Mouse (Mus musculus): Measurements from ENCODE around the gene Fap. TPM values are rescaled to one million over a fixed set of nuclear protein-coding genes. Genes with fewer than 3 reads are reported as not detected.

Gene Fap
- 0.25 and 2.0 TPM in 2 replicates for total RNA-seq (2015)
- 0.21 and 0.30 TPM in 2 replicates for total RNA-seq (2017)

DNA sequence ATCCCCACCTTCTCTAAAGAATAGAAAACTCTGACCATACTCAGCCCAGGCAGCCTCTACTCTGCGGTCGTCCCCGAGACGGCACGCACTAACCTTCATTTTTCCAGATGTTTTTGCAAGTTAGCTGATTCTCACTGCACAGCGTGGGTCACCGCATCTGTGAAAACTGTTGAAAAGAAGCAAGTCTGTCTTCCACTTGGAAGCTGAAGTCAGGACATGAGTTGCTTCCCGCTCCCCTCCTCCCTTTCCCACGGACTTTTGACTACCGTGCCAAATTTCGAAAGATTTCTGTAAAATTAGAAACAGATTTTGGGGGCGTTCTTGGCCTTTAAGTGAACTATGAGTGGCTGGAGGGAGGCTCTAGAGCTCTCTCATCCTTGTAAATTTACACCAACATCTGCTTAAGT lies at the start of gene Fap:
TSS of gene Fap (minus strand) at position 323 of the 407 bp plus-strand sequence.
- ATAC-seq (replicated peaks; ENCODE audit: poor library complexity): 0 out of 2 replicates have a peak, but pooled peaks have one; percentile 1

DNA sequence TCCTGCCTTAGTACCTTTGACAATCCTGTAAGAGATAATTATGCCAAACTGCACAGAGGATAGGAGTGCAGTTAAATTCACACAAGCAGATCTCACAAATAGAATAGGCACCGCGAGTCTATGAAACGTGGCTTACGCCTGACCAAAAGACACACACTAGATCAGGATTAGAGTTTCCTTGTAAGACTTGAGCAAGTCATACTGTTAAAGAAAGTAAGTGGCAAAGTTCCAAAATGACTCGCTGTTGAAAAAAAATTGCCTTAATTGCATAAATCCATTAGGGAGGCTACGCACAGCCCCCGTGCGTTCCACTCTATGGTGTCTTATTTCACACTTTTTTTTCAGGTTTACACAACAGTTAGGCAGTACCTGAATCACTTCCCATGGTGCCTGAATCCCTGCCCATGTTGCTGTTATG lies 49.2 kb upstream of the Fap start:
- 0 out of 2 replicates have a peak, but pooled peaks have one; percentile 4 for ATAC-seq (replicated peaks; ENCODE audit: poor library complexity)

DNA sequence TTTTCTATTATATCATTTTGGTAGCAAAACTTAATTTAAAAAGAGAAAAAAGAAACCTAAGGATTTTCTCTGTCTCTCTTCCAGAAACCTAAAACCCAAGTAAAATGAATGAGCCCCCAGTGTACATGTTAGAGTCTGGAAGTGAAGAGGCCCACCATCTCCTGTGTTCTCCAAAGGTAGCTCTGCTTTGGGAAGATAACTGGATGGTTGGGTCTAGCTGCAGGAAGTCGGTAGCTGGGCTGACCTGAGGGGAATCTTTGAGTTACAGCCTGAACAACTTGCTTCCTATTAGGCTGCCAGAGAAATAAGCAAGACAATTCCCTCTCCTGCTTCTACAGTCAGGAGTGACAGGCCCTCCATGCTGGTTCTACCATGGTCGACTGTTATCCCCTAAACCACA lies 45.8 kb upstream of the Fap start:
- ATAC-seq (replicated peaks; ENCODE audit: poor library complexity): no peak

DNA sequence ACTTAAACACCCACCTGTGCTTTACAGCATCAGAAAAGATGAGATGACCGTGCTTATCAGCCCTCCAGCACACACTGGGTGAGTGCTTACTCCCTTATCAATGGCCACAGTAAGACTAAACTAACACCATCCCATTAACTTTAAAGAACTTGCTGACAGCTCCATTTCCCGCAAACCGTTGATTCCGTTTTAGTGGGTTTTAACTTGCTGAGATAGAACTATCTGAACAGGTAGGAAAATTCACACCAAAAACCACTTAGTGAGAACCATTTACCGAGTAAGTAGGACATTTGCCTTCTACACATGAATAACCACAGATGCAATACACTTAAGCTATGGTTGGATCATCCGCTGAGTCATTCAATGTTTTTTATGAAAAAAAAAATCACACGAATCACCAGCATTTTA lies 45.1 kb upstream of the Fap start:
- ATAC-seq (replicated peaks; ENCODE audit: poor library complexity): peak; percentile 95

DNA sequence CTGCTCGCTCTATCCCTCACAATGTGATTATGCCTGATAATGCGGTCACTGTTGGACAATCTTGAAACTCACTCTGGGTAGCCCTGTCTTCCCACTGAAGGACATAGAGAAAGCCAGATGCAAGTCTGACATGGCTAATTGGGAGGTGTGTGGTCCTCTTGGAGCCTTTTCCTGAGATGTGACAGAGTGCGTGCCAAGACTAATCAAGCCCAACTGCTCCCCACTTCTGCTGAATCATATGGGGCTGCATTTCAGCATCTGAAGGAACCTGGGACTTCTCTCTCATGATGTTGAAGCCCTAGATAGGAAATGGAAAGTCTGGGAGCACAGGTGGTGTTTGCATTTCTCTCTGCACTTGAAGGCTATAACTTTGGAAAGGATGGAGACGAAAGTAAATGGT lies 39.3 kb upstream of the Fap start:
- ATAC-seq (replicated peaks; ENCODE audit: poor library complexity): 0 out of 2 replicates have a peak, but pooled peaks have one; percentile 14

DNA sequence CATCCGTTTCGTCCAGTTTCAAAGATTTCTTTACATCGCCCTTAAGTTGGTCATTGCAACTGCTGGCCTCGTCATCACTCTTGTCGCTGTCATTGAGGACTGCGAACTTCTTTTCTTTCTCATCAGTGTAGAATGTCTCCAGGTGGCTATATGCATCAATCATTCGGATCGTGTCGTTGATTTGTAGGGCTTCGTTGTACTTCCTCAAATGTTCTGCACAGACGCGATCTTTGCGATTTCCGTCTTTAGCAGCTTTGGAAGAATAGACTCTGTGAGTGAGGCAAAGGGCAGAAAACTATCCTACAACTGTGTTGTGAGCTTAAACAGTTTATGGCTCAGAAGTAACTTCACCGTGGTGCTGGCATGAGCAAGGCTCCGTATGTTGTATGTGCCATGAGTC lies 32.3 kb upstream of the Fap start:
- peak; percentile 42 for ATAC-seq (replicated peaks; ENCODE audit: poor library complexity)

DNA sequence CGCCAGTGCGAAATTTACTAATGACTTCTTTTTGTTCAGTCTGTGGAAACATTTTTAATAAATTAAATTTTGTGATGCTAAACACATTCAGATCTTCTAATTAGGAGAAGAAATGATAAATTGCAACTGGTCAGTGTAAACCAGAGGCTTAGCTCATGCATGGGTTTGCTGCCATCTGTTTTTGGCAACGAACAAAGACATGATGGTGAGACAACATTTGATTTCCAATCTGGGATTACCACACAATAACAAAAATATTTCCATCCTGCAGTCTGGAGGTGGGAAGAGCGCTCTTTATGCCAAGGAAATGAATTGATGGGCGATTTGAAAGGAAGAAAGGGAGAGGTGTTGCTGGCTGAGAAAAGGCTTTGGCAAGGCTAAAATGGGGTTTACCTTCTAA lies 29.7 kb upstream of the Fap start:
- no peak for ATAC-seq (replicated peaks; ENCODE audit: poor library complexity)

DNA sequence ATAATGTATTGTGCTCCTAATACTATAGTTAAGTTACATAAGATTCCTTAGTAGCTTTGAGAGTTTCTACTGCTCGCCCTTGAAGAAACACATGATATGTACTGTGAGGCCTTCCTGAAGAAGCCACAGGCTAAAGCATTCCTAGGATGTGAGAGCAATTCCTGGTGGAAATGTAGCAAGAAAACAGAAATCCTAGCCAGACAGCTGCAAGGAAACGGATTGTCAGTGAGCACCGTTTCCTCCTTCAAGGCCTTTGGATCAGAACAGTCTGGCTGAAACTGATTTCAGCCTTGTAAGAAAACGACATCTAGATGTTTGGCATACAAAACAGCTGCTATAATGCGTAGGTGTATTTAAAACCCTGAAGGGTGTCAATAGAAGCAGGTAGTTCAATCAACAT lies 22.7 kb upstream of the Fap start:
- no peak for ATAC-seq (replicated peaks; ENCODE audit: poor library complexity)

DNA sequence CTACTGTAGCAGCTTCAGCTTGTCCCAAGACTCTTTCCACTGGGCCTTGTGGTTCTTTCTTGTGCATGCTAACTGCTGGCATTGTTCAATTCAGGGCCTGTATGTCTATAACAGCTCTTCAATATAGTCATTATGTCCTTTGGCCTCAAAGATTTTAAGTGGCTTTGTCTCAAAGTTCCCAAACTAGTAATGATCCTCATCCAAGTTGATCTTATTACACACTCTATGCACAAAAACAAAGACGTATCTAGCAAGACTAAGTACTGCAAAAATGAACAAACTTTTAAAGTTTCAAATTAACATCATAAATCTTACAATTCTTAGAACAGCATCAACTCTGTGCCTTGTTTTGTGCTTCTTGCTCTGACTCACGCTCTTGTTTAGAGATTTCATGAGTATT lies 20.6 kb upstream of the Fap start:
- no peak for ATAC-seq (replicated peaks; ENCODE audit: poor library complexity)

DNA sequence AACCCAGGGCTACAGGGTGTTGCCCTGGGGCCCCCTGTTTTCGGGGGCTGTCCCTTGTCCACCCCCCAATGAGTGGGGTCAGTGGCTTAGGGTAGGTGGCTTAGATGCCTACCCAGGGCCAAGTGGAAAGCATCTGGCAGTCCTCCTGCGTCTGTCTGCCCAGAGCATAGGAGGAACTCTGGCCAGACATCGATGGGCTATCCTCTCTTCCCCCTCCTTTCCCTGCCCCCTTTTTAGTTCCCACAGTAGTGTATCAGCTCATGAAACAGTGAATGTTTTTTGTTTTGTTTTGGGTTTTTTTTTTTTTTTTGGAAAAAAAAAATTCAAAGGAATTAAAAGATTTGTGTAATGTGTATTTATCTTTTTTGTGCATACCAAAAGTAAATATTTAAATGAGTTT lies 17.7 kb upstream of the Fap start:
- ATAC-seq (replicated peaks; ENCODE audit: poor library complexity): no peak

DNA sequence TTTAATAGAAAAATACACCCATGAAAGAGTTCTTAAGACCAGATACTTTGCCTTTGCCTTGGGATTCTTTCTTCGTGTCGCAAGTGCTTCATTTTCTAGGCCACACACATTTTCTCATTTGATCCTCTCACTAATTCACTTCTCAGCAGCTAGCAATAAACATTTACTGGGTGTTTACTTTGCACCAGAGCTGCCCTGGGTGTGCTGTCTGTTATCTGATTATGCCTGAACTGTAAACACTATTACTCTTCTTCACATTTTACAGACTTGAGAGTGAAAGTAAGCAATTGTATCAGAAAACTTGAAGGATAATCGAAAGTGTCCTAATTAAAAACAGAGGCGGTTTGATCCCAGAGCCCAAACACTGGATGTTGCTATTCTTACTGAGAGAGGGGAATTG lies 15.5 kb upstream of the Fap start:
- ATAC-seq (replicated peaks; ENCODE audit: poor library complexity): no peak

DNA sequence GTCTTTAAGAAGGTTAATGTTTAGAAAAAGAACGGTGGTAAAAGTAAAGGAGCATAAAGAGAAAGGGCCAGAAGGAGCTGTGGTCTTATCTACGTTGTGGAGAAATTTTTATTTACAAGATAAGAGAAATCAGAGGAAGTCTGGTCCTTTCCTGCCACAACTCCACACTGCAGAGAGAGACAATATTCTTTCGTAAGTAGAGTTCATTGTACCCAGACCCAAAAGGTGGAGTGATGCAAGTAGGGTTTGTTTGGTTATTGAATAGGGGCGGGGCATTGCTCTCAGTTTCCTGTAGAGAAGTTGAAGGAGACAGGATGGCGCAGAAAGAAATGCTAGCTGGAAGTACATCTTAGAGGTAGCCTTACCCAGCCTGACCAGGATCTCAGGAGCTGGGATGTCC lies 11.9 kb upstream of the Fap start:
- ATAC-seq (replicated peaks; ENCODE audit: poor library complexity): peak; percentile 49

DNA sequence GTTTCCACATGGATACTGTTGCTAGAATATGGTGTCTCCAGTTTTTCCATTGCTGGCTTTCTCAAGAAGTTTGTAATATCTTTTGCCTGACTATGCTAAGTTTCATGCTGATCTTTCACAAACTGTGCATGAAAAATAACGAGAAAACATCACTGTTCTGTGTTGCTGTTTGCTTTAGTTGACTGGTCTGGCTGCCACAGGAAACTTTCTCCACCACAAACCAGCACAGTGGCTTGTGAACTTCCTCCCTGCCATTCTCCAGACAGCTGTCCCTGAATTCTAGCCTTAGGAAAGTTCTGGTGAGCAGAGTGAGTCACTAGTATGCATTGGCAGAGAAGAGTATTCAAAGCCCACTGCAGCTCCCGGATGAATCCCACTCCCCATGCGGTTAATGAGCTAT lies 1.1 kb upstream of the Fap start:
- peak; percentile 88 for ATAC-seq (replicated peaks; ENCODE audit: poor library complexity)

DNA sequence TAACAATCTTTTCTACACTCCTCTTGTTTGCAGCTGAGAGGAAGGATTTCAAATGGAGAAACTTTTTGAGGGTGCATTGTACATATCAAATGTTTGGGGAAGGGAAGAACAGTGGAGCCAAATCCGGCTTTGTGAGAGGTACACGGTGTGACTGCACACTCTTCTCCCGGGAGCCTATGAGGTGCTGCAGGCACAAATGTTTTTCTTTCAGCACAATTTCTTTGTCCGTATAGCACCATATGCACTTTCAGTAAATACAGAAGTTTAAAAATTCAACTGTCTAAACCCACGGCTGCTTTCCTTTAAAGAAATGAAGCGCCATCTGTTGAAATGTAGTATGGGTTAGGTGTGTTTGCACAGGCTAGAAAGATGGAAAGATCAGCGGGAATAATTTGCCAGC lies 375 bp upstream of the Fap start:
- ATAC-seq (replicated peaks; ENCODE audit: poor library complexity): no peak

DNA sequence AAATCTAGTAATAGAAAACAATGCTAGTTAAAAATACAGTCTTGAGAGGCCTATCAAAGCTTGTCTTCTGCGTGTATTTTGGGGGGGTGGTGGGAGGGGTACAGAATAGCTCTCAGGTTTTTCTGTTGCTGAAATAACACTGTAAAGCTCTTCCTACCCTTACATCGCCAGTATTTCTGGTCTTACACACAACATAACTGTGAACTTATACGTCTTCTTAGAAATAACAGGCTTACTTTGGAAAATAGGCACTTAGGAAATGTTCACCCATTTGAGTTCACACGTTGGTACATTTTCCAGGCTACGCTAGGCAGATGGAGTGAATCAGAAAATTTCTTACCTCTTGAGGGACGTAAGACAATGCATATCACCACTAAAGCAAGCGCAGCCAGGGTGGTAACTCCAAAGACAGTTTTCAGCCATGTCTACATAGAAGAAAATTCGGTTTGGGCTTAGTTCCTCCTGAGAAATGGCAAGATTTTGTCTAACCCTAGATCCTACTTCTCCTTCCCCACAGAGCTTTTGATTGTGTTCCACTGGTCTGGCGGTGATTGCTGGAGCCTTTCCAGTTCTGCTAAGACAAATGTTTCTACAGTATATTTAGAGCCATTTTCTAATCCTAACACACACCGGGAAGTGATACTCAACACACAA lies 649 bp downstream of the Fap start:
- peak; percentile 69 for ATAC-seq (replicated peaks; ENCODE audit: poor library complexity)

DNA sequence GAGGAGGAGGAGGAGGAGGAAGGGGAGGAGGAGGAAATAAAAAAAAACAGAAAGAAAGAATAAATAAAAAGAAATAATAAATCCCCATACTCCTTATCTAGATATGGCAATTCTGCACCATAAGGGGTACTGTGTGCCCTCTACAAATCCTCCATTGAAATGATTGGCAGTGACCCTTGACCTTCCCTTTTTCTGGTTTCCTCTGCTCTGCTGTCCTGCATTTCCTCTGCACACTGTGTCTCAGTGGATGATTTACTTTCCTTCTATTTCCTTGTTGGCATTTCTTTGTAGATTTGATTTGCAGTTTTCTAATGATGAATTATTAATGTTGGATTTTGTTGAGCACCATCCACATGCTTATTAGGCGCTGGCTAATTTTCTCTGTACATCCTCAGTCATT lies 9.2 kb downstream of the Fap start:
- ATAC-seq (replicated peaks; ENCODE audit: poor library complexity): peak; percentile 69

DNA sequence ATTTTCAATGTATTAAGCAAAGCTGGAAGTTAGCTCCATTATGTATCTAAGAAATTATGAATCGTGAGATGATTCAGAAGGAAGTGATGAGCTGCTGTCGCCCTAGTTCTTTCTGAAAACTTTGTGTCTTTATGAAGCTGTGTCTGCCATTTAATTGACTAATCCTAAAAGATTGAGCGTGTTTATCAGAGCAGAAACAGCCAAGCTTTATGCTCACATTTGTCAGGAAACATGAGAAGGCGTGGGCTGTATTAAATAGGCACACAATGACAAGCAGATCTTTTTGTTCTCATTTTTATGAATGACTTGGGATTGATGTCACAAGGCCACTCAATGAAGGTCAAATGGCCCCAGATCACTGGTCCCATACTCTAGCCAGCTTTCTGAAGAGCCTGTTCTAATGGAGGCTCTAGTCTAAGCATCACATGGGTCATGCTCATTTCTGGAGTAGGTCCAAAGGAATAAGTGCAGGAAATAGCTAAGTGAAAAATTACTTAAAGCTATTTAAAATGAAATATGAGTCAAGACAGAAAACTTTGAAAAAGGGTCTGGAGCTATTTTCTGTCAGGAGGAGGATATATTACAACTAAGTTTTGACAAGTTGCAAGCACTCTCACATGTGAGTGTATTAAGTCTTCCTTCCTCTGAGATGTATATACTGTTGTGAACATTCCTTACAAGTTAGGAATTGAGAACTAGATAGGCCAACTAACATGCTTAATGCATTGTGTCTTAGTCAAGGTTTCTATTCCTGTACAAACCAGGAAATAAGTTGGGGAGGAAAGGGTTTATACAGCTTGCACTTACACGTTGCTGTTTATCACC lies 11.0 kb downstream of the Fap start:
- ATAC-seq (replicated peaks; ENCODE audit: poor library complexity): no peak

DNA sequence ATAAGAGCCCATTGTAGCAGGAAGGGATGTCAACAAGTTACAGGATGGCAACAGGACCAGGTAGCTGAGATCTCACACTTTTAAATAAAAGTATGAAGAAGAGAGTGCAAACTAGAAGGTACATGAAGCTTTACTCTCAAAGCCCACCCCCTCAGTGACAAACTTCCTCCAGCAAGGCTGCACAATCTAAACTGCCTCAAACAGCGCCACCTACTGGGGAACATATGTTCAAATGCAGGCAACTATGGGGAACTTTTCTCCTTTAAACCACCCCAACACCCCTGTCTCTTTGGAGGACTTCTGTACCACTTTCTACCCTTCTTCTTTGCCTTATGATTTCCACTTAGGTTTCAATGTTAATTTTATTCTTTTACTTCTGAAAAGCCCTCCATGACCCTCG lies 16.5 kb downstream of the Fap start:
- ATAC-seq (replicated peaks; ENCODE audit: poor library complexity): peak; percentile 54; the same call in 1 of the 2 replicates

DNA sequence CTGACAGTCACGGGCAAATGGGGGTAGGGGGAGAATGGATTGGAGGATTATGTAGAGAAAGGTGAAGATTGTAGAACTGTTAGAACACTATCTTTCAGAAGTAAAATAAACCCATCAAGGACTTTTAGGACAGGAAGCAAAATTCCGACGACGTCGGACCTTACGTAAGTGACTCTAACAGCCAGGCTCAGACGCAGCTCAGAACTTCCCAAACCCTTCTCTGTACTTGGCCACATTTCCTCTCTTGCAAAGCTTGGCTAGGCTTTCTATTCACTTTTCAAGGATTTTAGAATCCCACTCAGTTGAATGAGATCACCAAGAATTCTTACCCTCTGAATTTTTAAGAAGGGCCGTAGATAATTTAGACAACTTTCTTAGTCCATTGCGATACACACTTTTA lies 17.5 kb downstream of the Fap start:
- ATAC-seq (replicated peaks; ENCODE audit: poor library complexity): no peak

DNA sequence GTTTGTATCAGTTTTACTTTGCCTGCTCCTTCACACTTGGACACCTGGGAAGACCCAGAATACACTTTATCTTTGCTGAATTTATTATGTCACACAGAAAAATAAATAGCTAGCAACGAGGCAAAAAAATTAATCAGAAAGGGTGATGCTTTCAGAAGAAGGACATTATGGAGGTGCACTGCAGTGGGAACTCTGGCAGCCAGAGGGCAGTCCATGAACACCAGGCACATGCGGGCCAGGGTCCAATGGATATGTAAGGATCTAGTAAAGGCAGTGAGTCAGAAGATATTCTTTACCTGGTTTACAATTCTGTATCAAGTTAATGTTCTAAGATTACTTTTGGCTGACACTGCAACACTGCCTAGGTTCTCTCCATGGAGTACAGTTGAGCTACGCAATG lies 24.2 kb downstream of the Fap start:
- ATAC-seq (replicated peaks; ENCODE audit: poor library complexity): no peak

DNA sequence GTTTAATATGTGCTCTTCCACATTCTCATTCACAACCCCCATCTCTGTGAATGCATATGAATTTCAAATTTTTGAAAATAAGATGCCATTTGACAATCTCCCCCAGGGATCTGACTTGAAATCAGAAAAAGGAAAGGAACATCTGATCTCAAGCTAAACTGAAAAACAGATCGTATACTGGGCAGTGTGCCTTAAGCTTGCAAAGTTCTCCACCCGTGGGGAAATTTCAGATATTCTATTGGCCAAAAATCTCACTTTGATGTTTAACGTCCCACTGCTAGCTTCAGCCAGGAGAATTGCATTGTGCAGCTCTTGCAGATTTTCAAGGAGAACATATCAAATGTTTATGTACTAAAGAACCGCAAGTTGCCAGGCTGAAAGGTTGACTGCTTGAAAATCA lies 24.7 kb downstream of the Fap start:
- no peak for ATAC-seq (replicated peaks; ENCODE audit: poor library complexity)

DNA sequence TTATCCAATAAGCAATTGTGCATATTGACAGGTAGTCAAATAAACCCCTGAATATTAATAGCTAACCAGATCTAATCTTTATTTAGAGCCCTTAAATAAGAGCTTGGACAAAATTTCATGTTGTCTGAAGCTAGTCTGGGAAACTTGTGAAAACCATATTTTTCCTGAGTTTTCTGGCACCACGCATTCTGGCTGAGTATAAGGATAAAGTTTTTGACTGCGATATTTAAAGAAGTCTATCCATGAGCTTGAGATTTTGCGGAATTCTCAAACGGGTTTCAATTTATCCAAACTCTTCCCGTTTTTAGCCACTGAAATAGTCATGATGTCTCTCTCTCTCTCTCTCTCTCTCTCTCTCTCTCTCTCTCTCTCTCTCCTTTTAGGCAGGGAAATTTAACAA lies 25.8 kb downstream of the Fap start:
- no peak for ATAC-seq (replicated peaks; ENCODE audit: poor library complexity)
